Mouse (Mus musculus): ENCODE results near the gene Hspbp1.

- TF ChIP-seq POLR2A (IDR thresholded peaks at IDR 0.05; ENCODE audit: borderline replicate concordance, control insufficient read depth, low read depth, low read length) (no peak), CTCF (IDR thresholded peaks at IDR 0.05; ENCODE audit: control insufficient read depth, insufficient read depth, low read length) (no peak)
Observed at GRCm38 (mm10) chr7:4703195-4703594, 18.3 kb upstream of the Hspbp1 start.

Data from bone marrow, adult 2 months (tissue).